Mouse (Mus musculus) E14TG2a.4 (cell line): ENCODE data around the gene Gpr146.

Experiments
- H3K27me3 ChIP-seq: 2 replicates; pipeline ENCODE4 v1.6.1; 2014; ENCODE audit warnings: low read length, control low read depth; ENCODE audit not compliant: insufficient read depth
- H3K36me3 ChIP-seq: 2 replicates; pipeline ENCODE4 v1.6.1; 2014; ENCODE audit warnings: low read length, control low read depth; ENCODE audit not compliant: insufficient read depth
- H3K4me1 ChIP-seq: replicated peaks from 2 replicates; pipeline ENCODE4 v1.6.1; 2014; ENCODE audit warnings: low read depth, low read length, control low read depth
- H3K4me3 ChIP-seq: replicated peaks from 2 replicates; pipeline ENCODE4 v1.5.1; 2014; ENCODE audit warnings: mild to moderate bottlenecking, low read length
- H3K9me3 ChIP-seq: 2 replicates; pipeline ENCODE4 v1.6.1; 2014; ENCODE audit warnings: low read length, control low read depth
- CTCF ChIP-seq: conservative IDR thresholded peaks from 2 replicates; pipeline ENCODE4 v1.5.1; 2014; ENCODE audit warnings: low read length
- NANOG ChIP-seq: IDR thresholded peaks from 2 replicates; pipeline ENCODE4 v1.6.1; 2014; ENCODE audit warnings: borderline replicate concordance, low read length, mixed read lengths
- POU5F1 ChIP-seq: IDR thresholded peaks from 2 replicates; pipeline ENCODE4 v1.6.1; 2014; ENCODE audit warnings: low read length, borderline replicate concordance

The Gpr146 gene

GRCm38 (mm10) chr5:139392219-139393196 is 15.0 kb downstream of the Gpr146 start:
- Histone ChIP-seq H3K36me3 (peaks cover 18% of the 10 kb centered on the region; the same call in 1 of the 2 replicates), H3K4me1 (peaks cover 60% of the 10 kb centered on the region), H3K27me3 (no peaks in the 10 kb centered on the region), H3K9me3 (no peaks in the 10 kb centered on the region), H3K4me3 (no peak overlapping the region)
- TF ChIP-seq NANOG (no peak), POU5F1 (no peak), CTCF (no peak)

DNA sequence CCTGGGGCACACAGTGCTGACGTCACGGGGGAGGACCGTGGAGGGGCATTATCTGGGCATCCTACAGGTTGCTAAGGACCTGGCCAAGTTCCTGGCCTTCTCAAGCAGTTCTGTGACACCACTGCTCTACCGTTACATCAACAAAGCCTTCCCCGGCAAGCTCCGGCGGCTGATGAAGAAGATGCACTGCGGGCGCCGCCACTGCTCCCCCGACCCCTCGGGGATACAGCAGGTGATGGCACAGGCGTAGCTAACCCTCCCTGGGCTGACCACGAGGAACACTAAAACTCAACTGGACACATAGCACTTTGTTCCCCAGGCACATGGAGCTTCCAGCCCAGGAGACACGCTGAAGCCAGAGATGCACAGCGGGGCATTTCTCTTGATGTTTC is 15.7 kb downstream of the Gpr146 start:
- TF ChIP-seq CTCF (no peak), POU5F1 (no peak), NANOG (no peak)
- Histone ChIP-seq H3K9me3 (no peaks in the 10 kb centered on the region), H3K4me3 (no peak overlapping the region), H3K4me1 (peaks cover 53% of the 10 kb centered on the region), H3K36me3 (peaks cover 15% of the 10 kb centered on the region; the same call in 1 of the 2 replicates), H3K27me3 (no peaks in the 10 kb centered on the region)

- Histone ChIP-seq H3K36me3 (peaks cover 14% of the 10 kb centered on the region; the same call in 1 of the 2 replicates), H3K4me1 (peaks cover 54% of the 10 kb centered on the region), H3K9me3 (no peaks in the 10 kb centered on the region), H3K4me3 (no peak overlapping the region), H3K27me3 (no peaks in the 10 kb centered on the region)
- TF ChIP-seq NANOG (no peak), CTCF (no peak), POU5F1 (no peak)
Observed at GRCm38 (mm10) chr5:139394399-139394798, 16.9 kb downstream of the Gpr146 start.

DNA sequence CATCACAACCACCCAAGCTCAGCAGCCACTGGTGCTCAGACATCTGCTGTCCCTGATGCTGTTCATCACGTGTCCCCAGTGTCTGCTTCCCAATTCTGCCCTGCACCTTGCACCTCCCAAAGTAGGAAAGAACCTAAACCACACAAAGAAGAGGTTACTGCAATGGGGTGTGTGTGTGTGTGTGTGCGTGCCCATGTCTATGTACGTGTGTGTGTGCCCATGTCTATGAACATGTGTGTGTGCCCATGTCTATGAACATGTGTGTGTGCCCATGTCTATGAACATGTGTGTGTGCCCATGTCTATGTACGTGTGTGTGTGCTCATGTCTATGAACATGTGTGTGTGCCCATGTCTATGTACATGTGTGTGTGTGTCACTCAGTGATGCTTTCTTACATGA is 18.0 kb downstream of the Gpr146 start:
- Histone ChIP-seq H3K9me3 (no peaks in the 10 kb centered on the region), H3K36me3 (peaks cover 14% of the 10 kb centered on the region; the same call in 1 of the 2 replicates), H3K4me1 (peaks cover 48% of the 10 kb centered on the region), H3K4me3 (no peak overlapping the region), H3K27me3 (no peaks in the 10 kb centered on the region)
- no peak for TF ChIP-seq CTCF
- no peak for TF ChIP-seq NANOG
- TF ChIP-seq POU5F1: no peak

GRCm38 (mm10) chr5:139397359-139397916 is 19.9 kb downstream of the Gpr146 start:
- peaks cover 30% of the 10 kb centered on the region for H3K4me1 ChIP-seq
- no peak for TF ChIP-seq NANOG
- no peak for TF ChIP-seq POU5F1
- no peak for TF ChIP-seq CTCF
- H3K9me3 ChIP-seq: no peaks in the 10 kb centered on the region
- H3K36me3 ChIP-seq: peaks cover 28% of the 10 kb centered on the region
- H3K4me3 ChIP-seq: no peak overlapping the region
- no peaks in the 10 kb centered on the region for H3K27me3 ChIP-seq

DNA sequence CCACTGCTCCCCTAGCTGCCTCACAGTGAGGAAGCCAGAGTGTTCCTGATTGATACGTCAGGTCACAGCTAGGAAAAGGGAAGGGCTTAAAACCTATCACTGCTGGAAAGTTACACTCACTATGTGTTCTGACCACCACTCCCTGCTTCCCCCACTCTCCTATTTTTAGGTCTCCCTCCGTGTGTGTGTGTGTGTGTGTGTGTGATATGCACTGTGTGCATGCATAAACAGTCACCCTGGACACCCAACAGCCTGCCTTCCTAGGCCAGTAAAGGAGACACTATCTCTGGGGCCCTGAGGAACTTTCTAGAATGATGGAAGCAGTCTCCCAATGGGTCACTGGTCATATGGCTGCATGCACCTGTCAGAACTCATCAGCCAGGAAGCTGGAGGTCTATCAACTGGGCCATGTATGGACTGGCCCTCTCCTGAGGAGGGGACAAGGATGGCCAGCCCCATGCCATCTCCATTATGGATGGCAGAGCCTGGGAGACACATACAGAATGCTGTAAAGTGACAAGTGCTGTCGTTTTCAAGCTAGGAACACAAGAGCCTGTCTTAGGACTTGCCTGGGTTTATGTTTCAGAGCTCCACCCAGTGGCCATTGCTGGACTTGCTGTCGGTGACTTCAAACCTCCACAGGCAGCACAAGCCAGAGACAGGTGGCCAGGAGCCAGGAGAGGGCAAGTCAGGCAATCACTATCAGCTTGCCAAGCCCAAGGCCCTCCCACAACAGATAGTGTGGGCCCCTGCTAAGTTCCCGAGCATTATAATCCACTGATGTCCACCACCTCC is 20.7 kb downstream of the Gpr146 start:
- no peaks in the 10 kb centered on the region for H3K9me3 ChIP-seq
- H3K36me3 ChIP-seq: peaks cover 32% of the 10 kb centered on the region
- H3K4me1 ChIP-seq: peaks cover 23% of the 10 kb centered on the region
- no peaks in the 10 kb centered on the region for H3K27me3 ChIP-seq
- TF ChIP-seq CTCF: peak; percentile 62
- no peak for TF ChIP-seq POU5F1
- H3K4me3 ChIP-seq: no peak overlapping the region

GRCm38 (mm10) chr5:139398786-139399185 is 21.3 kb downstream of the Gpr146 start:
- TF ChIP-seq NANOG (no peak), POU5F1 (no peak), CTCF (no peak)
- peaks cover 20% of the 10 kb centered on the region for H3K4me1 ChIP-seq
- no peak overlapping the region for H3K4me3 ChIP-seq
- H3K27me3 ChIP-seq: no peaks in the 10 kb centered on the region
- H3K9me3 ChIP-seq: no peaks in the 10 kb centered on the region
- H3K36me3 ChIP-seq: peaks cover 38% of the 10 kb centered on the region

- no peak overlapping the region for H3K4me3 ChIP-seq
- no peaks in the 10 kb centered on the region for H3K27me3 ChIP-seq
- no peaks in the 10 kb centered on the region for H3K9me3 ChIP-seq
- peaks cover 41% of the 10 kb centered on the region for H3K36me3 ChIP-seq
- TF ChIP-seq CTCF: no peak
- TF ChIP-seq NANOG: no peak
- no peak for TF ChIP-seq POU5F1
- H3K4me1 ChIP-seq: peaks cover 10% of the 10 kb centered on the region
Observed at GRCm38 (mm10) chr5:139399991-139400390, 22.5 kb downstream of the Gpr146 start.
